Mouse (Mus musculus) CH12.LX (cell line): ENCODE measurements around the gene Son. TPM values are rescaled to one million over a fixed set of nuclear protein-coding genes. Genes with fewer than 3 reads are reported as not detected.

Experiments used
- DNase-seq: peaks from one replicate; pipeline ENCODE4 v3.0.0-alpha.2; 2013; ENCODE audit errors: extremely low read depth
- H3K27ac ChIP-seq: 2 replicates; pipeline ENCODE4 v1.5.1; 2012; ENCODE audit warnings: low read depth, mild to moderate bottlenecking, control low read depth, moderate library complexity; ENCODE audit not compliant: insufficient read depth
- H3K27me3 ChIP-seq: replicated peaks from 2 replicates; pipeline ENCODE3; 2012; ENCODE audit warnings: inconsistent platforms
- H3K36me3 ChIP-seq, 2 experiments: replicated peaks in 1 of 2; 2 replicates each; pipeline versions ENCODE3 to v1.6.1; 2012; ENCODE audit warnings: inconsistent platforms in 1 of 2, low read length in 1 of 2, mild to moderate bottlenecking in 1 of 2, mixed read lengths in 1 of 2, moderate library complexity in 1 of 2; ENCODE audit not compliant: control insufficient read depth in 1 of 2, insufficient read depth in 1 of 2
- H3K4me1 ChIP-seq, 2 experiments: 2 replicates each; pipeline ENCODE4 v1.6.1; 2012; ENCODE audit warnings: inconsistent platforms in 1 of 2, moderate library complexity in 1 of 2; ENCODE audit not compliant: insufficient read depth in 2 of 2, control insufficient read depth in 1 of 2
- H3K4me2 ChIP-seq: 2 replicates; pipeline ENCODE4 v1.6.1; 2012; ENCODE audit warnings: low read depth, mild to moderate bottlenecking, control low read depth; ENCODE audit not compliant: poor library complexity, insufficient read depth, severe bottlenecking
- H3K4me3 ChIP-seq, 3 experiments: fragments of 150-350 bp in 1 of 3; sonication (generic) in 1 of 3; replicated peaks in 1 of 3; 2 replicates each; pipeline versions ENCODE3 to v1.5.1; 2011 to 2012; ENCODE audit warnings: low read depth in 2 of 3, low read length in 2 of 3, mild to moderate bottlenecking in 2 of 3, moderate library complexity in 2 of 3, control low read depth in 1 of 3, improper control_type of control experiment in 1 of 3, inconsistent platforms in 1 of 3, mixed read lengths in 1 of 3; ENCODE audit not compliant: poor library complexity in 1 of 3
- H3K79me2 ChIP-seq: replicated peaks from 2 replicates; pipeline ENCODE4 v1.6.1; 2012; ENCODE audit warnings: mild to moderate bottlenecking, moderate library complexity; ENCODE audit not compliant: control insufficient read depth, poor library complexity, insufficient read depth, severe bottlenecking; ENCODE audit errors: extremely low read depth
- H3K9ac ChIP-seq: 2 replicates; pipeline ENCODE4 v1.6.1; 2012; ENCODE audit warnings: low read depth, mild to moderate bottlenecking, control low read depth, moderate library complexity; ENCODE audit not compliant: insufficient read depth
- H3K9me3 ChIP-seq: replicated peaks from 2 replicates; pipeline ENCODE3; 2012; ENCODE audit warnings: low read length, inconsistent platforms, mixed read lengths
- BHLHE40 ChIP-seq: IDR thresholded peaks from 2 replicates; pipeline ENCODE4 v1.6.1; 2011; ENCODE audit warnings: mild to moderate bottlenecking, low read depth, low read length, improper control_type of control experiment
- CHD1 ChIP-seq: IDR thresholded peaks from 2 replicates; pipeline ENCODE4 v1.6.1; 2012; ENCODE audit warnings: low read depth, low read length, improper control_type of control experiment, inconsistent platforms
- CHD2 ChIP-seq: IDR thresholded peaks from 2 replicates; pipeline ENCODE4 v1.6.1; 2011; ENCODE audit warnings: low read length, improper control_type of control experiment
- CTCF ChIP-seq, 2 experiments: IDR thresholded peaks in 1 of 2; conservative IDR thresholded peaks in 1 of 2; 2 replicates each; pipeline ENCODE4 v1.5.1; 2011 to 2012; ENCODE audit warnings: low read depth in 2 of 2, low read length in 2 of 2, improper control_type of control experiment in 1 of 2, inconsistent platforms in 1 of 2, mild to moderate bottlenecking in 1 of 2, moderate library complexity in 1 of 2
- E2F4 ChIP-seq: IDR thresholded peaks from 2 replicates; pipeline ENCODE4 v1.6.1; 2011; ENCODE audit warnings: low read depth, low read length, improper control_type of control experiment; ENCODE audit not compliant: insufficient replicate concordance
- ELF1 ChIP-seq: IDR thresholded peaks from 2 replicates; pipeline ENCODE4 v1.6.1; 2014; ENCODE audit warnings: low read depth, mild to moderate bottlenecking, inconsistent platforms, low read length, improper control_type of control experiment
- EP300 ChIP-seq: IDR thresholded peaks from 2 replicates; pipeline ENCODE4 v1.6.1; 2011; ENCODE audit warnings: low read length, improper control_type of control experiment
- ETS1 ChIP-seq: conservative IDR thresholded peaks from 2 replicates; pipeline ENCODE4 v1.6.1; 2012; ENCODE audit warnings: low read depth, mild to moderate bottlenecking, inconsistent platforms, low read length, improper control_type of control experiment, moderate library complexity
- GABPA ChIP-seq: IDR thresholded peaks from 2 replicates; pipeline ENCODE4 v1.6.1; 2012; ENCODE audit warnings: low read depth, low read length, improper control_type of control experiment, inconsistent platforms; ENCODE audit not compliant: insufficient replicate concordance
- HCFC1 ChIP-seq: IDR thresholded peaks from 2 replicates; pipeline ENCODE4 v1.6.1; 2012; ENCODE audit warnings: low read depth, mild to moderate bottlenecking, inconsistent platforms, low read length, improper control_type of control experiment
- IRF4 ChIP-seq: IDR thresholded peaks from 2 replicates; pipeline ENCODE4 v1.6.1; 2014; ENCODE audit warnings: low read depth, mild to moderate bottlenecking, inconsistent platforms, low read length, improper control_type of control experiment
- JUN ChIP-seq: IDR thresholded peaks from 2 replicates; pipeline ENCODE4 v1.6.1; 2011; ENCODE audit warnings: low read depth, mild to moderate bottlenecking, low read length, improper control_type of control experiment, moderate library complexity; ENCODE audit not compliant: insufficient read depth
- JUND ChIP-seq: conservative IDR thresholded peaks from 2 replicates; pipeline ENCODE4 v1.6.1; 2011; ENCODE audit warnings: low read depth, low read length, improper control_type of control experiment
- KAT2A ChIP-seq: IDR thresholded peaks from 2 replicates; pipeline ENCODE4 v1.6.1; 2012; ENCODE audit warnings: low read length, improper control_type of control experiment, inconsistent platforms; ENCODE audit not compliant: insufficient replicate concordance
- MAFK ChIP-seq: IDR thresholded peaks from 2 replicates; pipeline ENCODE4 v1.6.1; 2011; ENCODE audit warnings: low read length, improper control_type of control experiment; ENCODE audit not compliant: insufficient replicate concordance
- MAX ChIP-seq: IDR thresholded peaks from 2 replicates; pipeline ENCODE4 v1.6.1; 2011; ENCODE audit warnings: low read length, improper control_type of control experiment
- MAZ ChIP-seq: IDR thresholded peaks from 2 replicates; pipeline ENCODE4 v1.6.1; 2012; ENCODE audit warnings: low read depth, mild to moderate bottlenecking, inconsistent platforms, low read length, improper control_type of control experiment, moderate library complexity
- MEF2A ChIP-seq: IDR thresholded peaks from 2 replicates; pipeline ENCODE4 v1.6.1; 2014; ENCODE audit warnings: low read depth, mild to moderate bottlenecking, inconsistent platforms, low read length, improper control_type of control experiment, borderline replicate concordance
- MXI1 ChIP-seq: IDR thresholded peaks from 2 replicates; pipeline ENCODE4 v1.6.1; 2011; ENCODE audit warnings: mild to moderate bottlenecking, low read depth, low read length, improper control_type of control experiment
- MYC ChIP-seq: IDR thresholded peaks from 2 replicates; pipeline ENCODE4 v1.6.1; 2011; ENCODE audit warnings: low read depth, mild to moderate bottlenecking, improper control_type of control experiment, low read length
- NELFE ChIP-seq: IDR thresholded peaks from 2 replicates; pipeline ENCODE4 v1.6.1; 2011; ENCODE audit warnings: low read depth, low read length, improper control_type of control experiment
- NRF1 ChIP-seq: IDR thresholded peaks from 2 replicates; pipeline ENCODE4 v1.6.1; 2014; ENCODE audit warnings: low read depth, mild to moderate bottlenecking, inconsistent platforms, low read length, improper control_type of control experiment, moderate library complexity
- PAX5 ChIP-seq: IDR thresholded peaks from 2 replicates; pipeline ENCODE4 v1.6.1; 2012; ENCODE audit warnings: low read length, inconsistent platforms, mixed read lengths
- POLR2A ChIP-seq: IDR thresholded peaks from 2 replicates; pipeline ENCODE4 v1.6.1; 2011; ENCODE audit warnings: low read depth, mild to moderate bottlenecking, improper control_type of control experiment, low read length
- POLR2AphosphoS2 ChIP-seq: IDR thresholded peaks from 2 replicates; pipeline ENCODE4 v1.6.1; 2011; ENCODE audit warnings: low read depth, low read length, improper control_type of control experiment
- RAD21 ChIP-seq: IDR thresholded peaks from 2 replicates; pipeline ENCODE4 v1.6.1; 2011; ENCODE audit warnings: low read depth, mild to moderate bottlenecking, low read length, improper control_type of control experiment, moderate library complexity
- RCOR1 ChIP-seq: conservative IDR thresholded peaks from 2 replicates; pipeline ENCODE4 v1.6.1; 2012; ENCODE audit warnings: low read depth, mild to moderate bottlenecking, inconsistent platforms, low read length, improper control_type of control experiment
- SIN3A ChIP-seq: IDR thresholded peaks from 2 replicates; pipeline ENCODE4 v1.6.1; 2012; ENCODE audit warnings: low read length, improper control_type of control experiment, inconsistent platforms
- SMC3 ChIP-seq: IDR thresholded peaks from 2 replicates; pipeline ENCODE4 v1.6.1; 2011; ENCODE audit warnings: low read depth, low read length, improper control_type of control experiment
- TBP ChIP-seq: conservative IDR thresholded peaks from 2 replicates; pipeline ENCODE4 v1.6.1; 2011; ENCODE audit warnings: low read depth, low read length, improper control_type of control experiment
- TCF12 ChIP-seq: IDR thresholded peaks from 2 replicates; pipeline ENCODE4 v1.6.1; 2014; ENCODE audit warnings: low read depth, mild to moderate bottlenecking, inconsistent platforms, low read length, improper control_type of control experiment
- UBTF ChIP-seq: IDR thresholded peaks from 2 replicates; pipeline ENCODE4 v1.6.1; 2012; ENCODE audit warnings: low read depth, mild to moderate bottlenecking, inconsistent platforms, low read length, improper control_type of control experiment, moderate library complexity
- USF1 ChIP-seq: IDR thresholded peaks from 2 replicates; pipeline ENCODE4 v1.6.1; 2014; ENCODE audit warnings: low read depth, mild to moderate bottlenecking, inconsistent platforms, low read length, improper control_type of control experiment
- USF2 ChIP-seq: conservative IDR thresholded peaks from 2 replicates; pipeline ENCODE4 v1.6.1; 2011; ENCODE audit warnings: low read depth, low read length, improper control_type of control experiment
- ZC3H11A ChIP-seq: IDR thresholded peaks from 2 replicates; pipeline ENCODE4 v1.6.1; 2012; ENCODE audit warnings: low read depth, mild to moderate bottlenecking, inconsistent platforms, low read length, improper control_type of control experiment
- ZKSCAN1 ChIP-seq: IDR thresholded peaks from 2 replicates; pipeline ENCODE4 v1.6.1; 2012; ENCODE audit warnings: low read depth, inconsistent platforms, low read length, improper control_type of control experiment, borderline replicate concordance
- ZMIZ1 ChIP-seq: IDR thresholded peaks from 2 replicates; pipeline ENCODE4 v1.6.1; 2012; ENCODE audit warnings: low read depth, mild to moderate bottlenecking, inconsistent platforms, low read length, improper control_type of control experiment
- ZNF384 ChIP-seq: IDR thresholded peaks from 2 replicates; pipeline ENCODE4 v1.6.1; 2012; ENCODE audit warnings: low read depth, low read length, improper control_type of control experiment, inconsistent platforms
- dilution Hi-C: fragments of 300-500 bp; cut with MboI; formaldehyde crosslinking; loops from 2 replicates; pipeline ENCODE4 v1.14.3; 2020; ENCODE audit warnings: low sequenced_read_pairs; ENCODE audit not compliant: extremely low pct_unique_long_range_greater_than_20kb, extremely low pct_ligation_motif_present
- in situ Hi-C: fragments of 300-500 bp; cut with MboI; formaldehyde crosslinking; loops from 3 replicates; pipeline ENCODE4 v1.14.3; 2019; ENCODE audit warnings: low sequenced_read_pairs, low pct_ligation_motif_present, low pct_unique_long_range_greater_than_20kb, mixed read lengths
- polyA plus RNA-seq: library from polyadenylated mRNA; unstranded; fragments of >175 nt; gene quantifications from 2 replicates; pipeline ENCODE4 v1.2.1, GENCODE M21; 2012; ENCODE audit warnings: low read depth; ENCODE audit not compliant: insufficient read length
- total RNA-seq, 2 experiments: library from RNA; depleted of rRNA; stranded (reverse); fragments of 300-350 nt in 1 of 2; fragments of >200 nt in 1 of 2; gene quantifications; 2 replicates each; pipeline ENCODE4 v1.2.3; 2012 to 2014

Son gene
- total and polyA plus RNA-seq, 3 experiments, result 126 to 271 (median 206) TPM

DNA sequence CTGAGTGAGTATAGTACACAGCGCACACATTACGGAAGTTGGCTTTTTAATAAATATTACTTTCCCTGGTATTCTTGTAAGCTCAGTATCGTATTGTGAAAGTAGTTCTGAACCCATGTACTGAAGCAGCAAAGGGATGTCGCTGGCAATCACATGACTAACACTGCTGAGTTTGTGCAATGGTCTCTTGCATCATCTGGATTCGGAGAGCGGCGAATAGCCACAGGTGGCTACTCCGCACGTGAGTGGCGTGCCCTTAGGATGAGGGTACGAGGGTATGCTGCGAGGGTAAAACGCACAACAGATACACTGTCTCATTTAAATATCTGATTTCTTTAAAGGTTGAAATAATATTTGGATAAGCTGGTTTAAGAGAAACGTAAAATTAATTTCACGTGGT is 80.1 kb downstream of the Son start:
- Histone ChIP-seq H3K36me3 (peaks cover 22 to 47% of the 10 kb centered on the region in 2 experiments), H3K4me3 (peak overlapping the region; percentile 65 to 69 (median 67)), H3K9me3 (no peaks in the 10 kb centered on the region), H3K4me2 (peak overlapping the region; percentile 57), H3K79me2 (peaks cover 77% of the 10 kb centered on the region), H3K4me1 (peaks cover 10 to 64% of the 10 kb centered on the region in 2 experiments), H3K9ac (peak overlapping the region; percentile 70), H3K27me3 (peaks cover 10% of the 10 kb centered on the region), H3K27ac (peak overlapping the region; percentile 66)
- dilution Hi-C loops, result no loop called here
- TF ChIP-seq MXI1 (peak; percentile 96), CTCF (conservative IDR thresholded peaks at IDR 0.05 in 1 of 2, IDR thresholded peaks at IDR 0.05 in 1 of 2; ENCODE audit: low read depth in 2 of 2, low read length in 2 of 2) (no peak), MAFK (peak; percentile 65; the same call in 1 of the 2 replicates), BHLHE40 (peak; percentile 100), KAT2A (peak; percentile 75; the same call in 1 of the 2 replicates), JUN (peak; percentile 42; the same call in 1 of the 2 replicates), RAD21 (no peak; the same call in 1 of the 2 replicates), USF2 (peak; percentile 62), NRF1 (peak; percentile 49; the same call in 1 of the 2 replicates), MEF2A (peak; percentile 80), IRF4 (peak; percentile 74; the same call in 1 of the 2 replicates), GABPA (no peak), POLR2AphosphoS2 (no peak), POLR2A (peak; percentile 62), MAX (peak; percentile 97), RCOR1 (peak; percentile 93; the same call in 1 of the 2 replicates), CHD1 (no peak), CHD2 (peak; percentile 52), JUND (peak; percentile 75), MYC (peak; percentile 100), TBP (peak; percentile 74; the same call in 1 of the 2 replicates), ELF1 (peak; percentile 57), ZNF384 (no peak), E2F4 (peak; percentile 74; the same call in 1 of the 2 replicates), HCFC1 (peak; percentile 69), SIN3A (peak; percentile 75), MAZ (peak; percentile 66; the same call in 1 of the 2 replicates), ZC3H11A (no peak), UBTF (no peak; the same call in 1 of the 2 replicates), PAX5 (no peak), NELFE (peak; percentile 61), SMC3 (no peak), ETS1 (peak; percentile 92), USF1 (peak; percentile 81), EP300 (peak; percentile 71), TCF12 (peak; percentile 85), ZKSCAN1 (no peak), ZMIZ1 (peak; percentile 63; the same call in 1 of the 2 replicates)
- peak; percentile 91 for DNase-seq
- in situ Hi-C loops, result loop anchor here (5.0 kb wide), 1 partner anchor 190 kb away; no protein-coding TSS in a partner anchor
